Mouse (Mus musculus): Measurements from ENCODE around the gene Myh4. TPM values are rescaled to one million over a fixed set of nuclear protein-coding genes. Genes with fewer than 3 reads are reported as not detected.

Gene Myh4
- not detected for total RNA-seq (2023)

DNA sequence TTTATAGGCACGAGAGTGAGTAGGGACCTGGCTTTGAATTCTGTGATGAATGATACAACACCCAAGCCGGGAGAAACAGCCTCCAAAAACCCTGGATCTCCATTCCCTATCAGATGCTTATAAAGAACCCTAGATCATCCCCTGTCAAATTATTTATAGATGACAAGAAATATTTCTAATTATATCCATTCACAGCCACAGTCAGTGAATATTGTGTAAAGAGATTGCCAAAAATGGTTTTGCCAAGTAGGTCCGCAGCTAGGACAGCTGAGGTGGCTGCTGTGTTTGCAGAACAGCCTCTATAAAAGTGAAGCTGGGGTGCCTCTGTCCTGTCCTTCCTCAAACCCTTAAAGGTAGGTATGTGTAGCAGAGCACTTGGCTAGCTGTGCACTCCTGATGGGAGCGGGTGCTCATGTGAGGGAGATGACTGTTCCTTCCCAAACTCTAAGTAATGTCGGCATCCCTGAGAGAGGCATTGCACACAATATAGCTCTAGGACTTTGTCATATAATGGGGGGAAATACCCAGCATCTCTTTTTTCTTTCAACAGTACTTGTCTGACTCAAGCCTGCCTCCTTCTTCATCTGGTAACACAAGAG, at the start of gene Myh4:
Gene Myh4 (plus strand): TSS at position 549 of the 599 bp plus-strand sequence.

DNA sequence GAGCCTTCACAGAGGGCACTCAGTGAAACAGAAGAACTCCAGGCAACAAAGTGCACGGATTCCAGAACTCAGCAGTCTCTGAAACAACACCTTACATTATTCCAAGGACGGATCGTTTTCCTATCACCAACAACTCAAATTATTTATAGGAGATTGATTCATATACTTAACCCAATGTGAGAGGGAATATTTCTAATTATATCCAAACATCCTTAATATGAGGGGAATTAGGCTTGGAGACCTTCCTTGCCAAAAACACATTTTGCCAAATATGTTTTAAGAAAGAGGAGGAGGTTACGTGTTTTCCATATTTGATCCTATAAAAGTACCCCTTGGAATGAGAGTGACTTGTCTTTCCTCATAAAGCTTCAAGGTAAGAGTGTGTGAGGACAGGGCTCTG, 38.1 kb upstream of the Myh4 start, which contains the start of gene Myh1:
Gene Myh1 (plus strand): TSS at position 301 of the 400 bp plus-strand sequence.

DNA sequence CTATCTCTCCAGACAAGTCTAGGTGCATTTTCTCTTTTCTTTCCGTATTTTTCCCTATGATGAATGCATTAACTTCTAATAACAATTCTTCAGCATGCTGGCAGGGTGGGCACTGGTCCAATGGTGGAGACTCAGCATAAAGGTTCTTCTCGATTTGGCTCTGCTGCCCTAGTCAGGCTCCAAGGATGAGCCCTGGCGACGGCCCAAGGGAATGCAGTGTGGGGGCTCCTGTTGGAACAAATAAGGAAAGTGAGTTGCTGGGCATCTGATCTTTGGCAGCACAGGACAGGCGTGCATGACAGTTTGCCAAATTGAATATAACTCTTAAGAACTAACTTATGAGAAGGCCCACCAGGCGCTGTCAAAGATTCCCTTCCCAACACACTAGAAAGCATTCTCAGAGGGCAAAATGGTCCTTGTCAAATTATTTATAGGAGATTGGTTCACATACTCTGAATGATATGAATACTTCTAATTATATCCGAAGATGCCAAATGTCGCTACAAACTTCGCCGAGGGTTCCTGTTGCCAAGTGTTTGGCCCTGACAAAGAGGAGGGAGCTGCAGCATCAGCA, 38.9 kb downstream of the Myh4 start, which contains the start of gene Myh8:
Gene Myh8 (plus strand): TSS at position 524 of the 574 bp plus-strand sequence.

Other genes with a start within 250 kb of the Myh4 start
- gene Tmem220, start 212.9 kb upstream of the Myh4 start, total RNA-seq (2023) = 0.50 TPM
- gene Adprm, start 185.4 kb upstream of the Myh4 start, total RNA-seq (2023) = 44.1 TPM
- 11.0 TPM for gene Sco1, start 185.4 kb upstream of the Myh4 start, total RNA-seq (2023)
- not detected for gene Myh3, start 159.7 kb upstream of the Myh4 start, total RNA-seq (2023)
- not detected for gene Myh2, start 67.0 kb upstream of the Myh4 start, total RNA-seq (2023)
- not detected for gene Myh1, start 38.0 kb upstream of the Myh4 start, total RNA-seq (2023)
- gene Myh8, start 39.1 kb downstream of the Myh4 start, total RNA-seq (2023) = not detected
- gene Myh13, start 83.6 kb downstream of the Myh4 start, total RNA-seq (2023) = not detected
- gene Gas7, start 217.4 kb downstream of the Myh4 start, total RNA-seq (2023) = 0.97 TPM

Measured in CD4-positive naive resting alpha-beta T cell, adult 76 days (primary cell).